9 mouse cellular contexts compared by ENCODE assay signal in the genomic region with DNA sequence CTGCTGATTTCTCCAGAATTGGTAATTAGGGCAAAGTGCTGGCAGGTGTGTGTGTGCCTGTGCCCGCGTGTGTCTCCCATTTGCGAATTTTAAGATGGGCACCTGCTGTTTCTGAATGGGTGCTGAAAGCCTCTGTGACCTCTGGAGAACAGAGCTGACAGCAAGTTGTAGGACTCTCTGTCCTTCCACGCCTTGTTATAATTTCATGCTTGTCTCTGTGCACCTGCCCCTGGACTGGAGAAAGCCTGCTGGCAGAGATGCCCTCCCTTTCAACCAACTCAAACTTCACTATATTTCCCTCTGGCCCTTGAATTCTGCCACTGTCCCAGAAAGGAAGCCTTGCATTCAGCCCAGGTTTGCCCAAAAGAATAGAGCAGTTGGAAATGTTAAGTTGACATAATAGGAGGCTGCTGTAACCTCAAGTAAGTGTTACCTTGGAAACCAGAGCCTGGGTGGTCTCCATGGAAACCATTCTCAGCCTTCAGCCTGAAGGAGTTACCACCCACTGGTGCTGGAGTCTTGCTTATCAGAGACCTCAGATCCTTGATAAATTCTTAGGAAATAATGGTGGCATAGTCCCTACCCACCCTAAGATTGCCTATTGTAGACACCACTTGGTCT. TPM values are rescaled to one million over a fixed set of nuclear protein-coding genes. Genes with fewer than 3 reads are reported as not detected.
DNase-seq lines count a peak whose midpoint lies in the region; ATAC-seq and TF ChIP-seq lines count a peak whose summit lies in the region.
"Had no signal": no experiment of that assay in that cellular context is flagged by ENCODE, and none has a peak within 500 bp of the region (broad histone marks: within the 10 kb centered on the region; RNA-seq: fewer than 3 reads in every experiment).

No protein-coding gene starts in this region.

- peak; percentile 68 to 75 for DNase-seq in layer of hippocampus, adult 8-10 months (ENCODE audit: low spot score in 2 of 2)
- no peak for DNase-seq in layer of hippocampus, adult 9-10 months (ENCODE audit: low spot score)
- peak in 1 of 2 experiments; percentile 68 for DNase-seq in left cerebral cortex, adult 2 months (ENCODE audit: extremely low spot score in 1 of 2, low spot score in 2 of 2)
- DNase-seq in spleen, postnatal 36 days (ENCODE audit: low spot score in 2 of 2): no peak

- no peak overlapping the region for H3K4me3 ChIP-seq in forebrain, embryonic 12.5 days (replicated peaks)
- no peak overlapping the region for H3K4me3 ChIP-seq in left cerebral cortex, adult 2 months
- no peak overlapping the region for H3K4me3 ChIP-seq in neural tube, embryonic 14.5 days (ENCODE audit: low read depth, low read length)

- peaks cover 23% of the 10 kb centered on the region for H3K4me1 ChIP-seq in forebrain, embryonic 12.5 days
- H3K4me1 ChIP-seq in neural tube, embryonic 14.5 days (ENCODE audit: control insufficient read depth, insufficient read depth, low read length): peaks cover 13% of the 10 kb centered on the region

- no peaks in the 10 kb centered on the region for H3K27me3 ChIP-seq in forebrain, embryonic 12.5 days
- H3K27me3 ChIP-seq in neural tube, embryonic 14.5 days (ENCODE audit: control insufficient read depth, insufficient read depth, low read length): no peaks in the 10 kb centered on the region

- no peaks in the 10 kb centered on the region for H3K9me3 ChIP-seq in forebrain, embryonic 12.5 days
- H3K9me3 ChIP-seq in neural tube, embryonic 14.5 days (ENCODE audit: control insufficient read depth, low read length): no peaks in the 10 kb centered on the region

- H3K9ac ChIP-seq in forebrain, embryonic 12.5 days: no peak overlapping the region
- H3K9ac ChIP-seq in neural tube, embryonic 14.5 days (replicated peaks; ENCODE audit: low read depth, low read length): no peak overlapping the region

- H3K27ac ChIP-seq in forebrain, embryonic 12.5 days: peak overlapping the region; percentile 90
- H3K27ac ChIP-seq in left cerebral cortex, adult 2 months: peak overlapping the region; percentile 89
- H3K27ac ChIP-seq in neural tube, embryonic 14.5 days (ENCODE audit: low read depth, low read length): peak overlapping the region; percentile 49

- peak overlapping the region; percentile 32 for H3K4me2 ChIP-seq in forebrain, embryonic 12.5 days
- H3K4me2 ChIP-seq in neural tube, embryonic 14.5 days (ENCODE audit: low read depth, low read length): no peak overlapping the region

- no peaks in the 10 kb centered on the region for H3K36me3 ChIP-seq in forebrain, embryonic 12.5 days (replicated peaks)
- H3K36me3 ChIP-seq in neural tube, embryonic 14.5 days (ENCODE audit: control insufficient read depth, insufficient read depth, low read length): no peaks in the 10 kb centered on the region

- WGBS in forebrain, embryonic 12.5 days: 10% methylated on average over 4 of the region's 4 CpGs
- 9% methylated on average over 4 of the region's 4 CpGs for WGBS in neural tube, embryonic 14.5 days

- peak; percentile 90 for ATAC-seq in forebrain, embryonic 12.5 days (ENCODE audit: low FRiP score)
- ATAC-seq in neural tube, embryonic 14.5 days (ENCODE audit: low read depth): peak; percentile 86
- ATAC-seq in megakaryocyte, adult 5-6 weeks (ENCODE audit: poor library complexity, severe bottlenecking): no peak
- ATAC-seq in megakaryocyte progenitor cell, adult 5-6 weeks (replicated peaks; ENCODE audit: poor library complexity): no peak

- TF ChIP-seq CTCF in left cerebral cortex, adult 2 months (IDR thresholded peaks at IDR 0.05): no peak

- intact Hi-C loops in left cerebral cortex, adult 2 months (cut with DNase I): no loop called here

RNA-seq across cellular contexts. Expression of a gene that starts 11.3 kb away (rescaled TPM):
- total RNA-seq in layer of hippocampus, adult 8-10 months (2022): 1 to 10 TPM; 4.3 to 5.3 (median 4.5) TPM
- 2.4 and 3.7 TPM in 2 replicates for polyA plus RNA-seq in forebrain, embryonic 12.5 days (2016; fragmentation: Nextera tagmentation; extraction: Ambion mirVana)
- 1 to 10 TPM; 5.5 to 7.2 TPM for total RNA-seq in left cerebral cortex, adult 2 months (2021)
- 6.5 and 6.9 TPM in 2 replicates for polyA plus RNA-seq in neural tube, embryonic 14.5 days (2014; fragmentation: Nextera tagmentation; extraction: Ambion mirVana)
- total RNA-seq in megakaryocyte, adult 5-6 weeks (2015): not detected in 2 replicates
- 0.22 TPM in 1 of 2 replicates, not detected in the other for total RNA-seq in megakaryocyte, adult 5-6 weeks (2017)
- 0.07 TPM in 1 of 2 replicates, not detected in the other for total RNA-seq in megakaryocyte progenitor cell, adult 5-6 weeks (2015)
- total RNA-seq in megakaryocyte progenitor cell, adult 5-6 weeks (2017): not detected in 2 replicates
- total RNA-seq: hematopoietic stem cell, adult 5-6 weeks had no signal

RNA-seq across cellular contexts. Expression of a gene that starts 22.9 kb away (rescaled TPM):
- 100 to 1,000 TPM; 782 to 804 (median 787) TPM for total RNA-seq in layer of hippocampus, adult 8-10 months (2022)
- 116 and 119 TPM in 2 replicates for polyA plus RNA-seq in forebrain, embryonic 12.5 days (2016; fragmentation: Nextera tagmentation; extraction: Ambion mirVana)
- 100 to 1,000 TPM; 714 to 742 TPM for total RNA-seq in left cerebral cortex, adult 2 months (2021)
- 93.2 and 105 TPM in 2 replicates for polyA plus RNA-seq in neural tube, embryonic 14.5 days (2014; fragmentation: Nextera tagmentation; extraction: Ambion mirVana)
- 32.8 and 32.9 TPM in 2 replicates for total RNA-seq in megakaryocyte, adult 5-6 weeks (2015)
- 77.9 and 83.6 TPM in 2 replicates for total RNA-seq in megakaryocyte, adult 5-6 weeks (2017)
- 28.7 and 33.0 TPM in 2 replicates for total RNA-seq in megakaryocyte progenitor cell, adult 5-6 weeks (2015)
- total RNA-seq in megakaryocyte progenitor cell, adult 5-6 weeks (2017): 71.1 and 71.3 TPM in 2 replicates

RNA-seq across cellular contexts. Expression of a gene that starts 43.9 kb away (rescaled TPM):
- total RNA-seq in layer of hippocampus, adult 8-10 months (2022): under 1 TPM in 3 of 4 experiments, not detected in 1; 0.08 to 0.52 (median 0.25) TPM
- 0.05 TPM in 1 of 2 replicates, not detected in the other for polyA plus RNA-seq in forebrain, embryonic 12.5 days (2016; fragmentation: Nextera tagmentation; extraction: Ambion mirVana)
- under 1 TPM; 0.09 to 0.14 TPM for total RNA-seq in left cerebral cortex, adult 2 months (2021)
- polyA plus RNA-seq in neural tube, embryonic 14.5 days (2014; fragmentation: Nextera tagmentation; extraction: Ambion mirVana): 0.13 and 0.14 TPM in 2 replicates
- total RNA-seq in megakaryocyte, adult 5-6 weeks (2015): 0.07 TPM in 2 replicates
- 0.33 and 0.53 TPM in 2 replicates for total RNA-seq in megakaryocyte, adult 5-6 weeks (2017)
- total RNA-seq in megakaryocyte progenitor cell, adult 5-6 weeks (2015): not detected in 2 replicates
- total RNA-seq in megakaryocyte progenitor cell, adult 5-6 weeks (2017): not detected in 2 replicates

Comparison
In these comparisons a context has a peak if more than half of its experiments do, and no peak if none do; other contexts are left out.
1. DNase-seq: peak in layer of hippocampus, adult 8-10 months (2 of 2); none in layer of hippocampus, adult 9-10 months (single experiment) and spleen, postnatal 36 days (0 of 2).
2. ATAC-seq: peak in forebrain, embryonic 12.5 days (single experiment) and neural tube, embryonic 14.5 days (single experiment); none in megakaryocyte, adult 5-6 weeks (single experiment) and megakaryocyte progenitor cell, adult 5-6 weeks (single experiment).
3. RNA of a gene that starts 11.3 kb away (total RNA-seq): 5.5 to 7.2 TPM in left cerebral cortex, adult 2 months and 4.3 to 5.3 TPM in layer of hippocampus, adult 8-10 months; 0.22 TPM in megakaryocyte, adult 5-6 weeks and 0.07 TPM in megakaryocyte progenitor cell, adult 5-6 weeks; every median in the first group is over 4 times any median in the second.
4. RNA of a gene that starts 22.9 kb away (total RNA-seq): 782 to 804 TPM in layer of hippocampus, adult 8-10 months and 714 to 742 TPM in left cerebral cortex, adult 2 months; 32.8 to 83.6 TPM in megakaryocyte, adult 5-6 weeks and 28.7 to 71.3 TPM in megakaryocyte progenitor cell, adult 5-6 weeks; every median in the first group is over 4 times any median in the second.
5. Peak in every context shown above with its lines, with median percentiles within 50 percentile points of each other: H3K27ac ChIP-seq.